Mouse (Mus musculus): Measurements from ENCODE around the gene Map6. TPM values are rescaled to one million over a fixed set of nuclear protein-coding genes. Genes with fewer than 3 reads are reported as not detected.

Map6 gene
- total RNA-seq (2018; cell fraction: chromatin; rRNA removed): 1 to 10 TPM in 16 of 26 experiments, under 1 TPM in 10; 0.20 to 5.1 (median 1.2) TPM
- 1 to 10 TPM in 14 of 26 experiments, under 1 TPM in 12; 0.37 to 2.7 (median 1.3) TPM for total RNA-seq (2018; cell fraction: cytosol; rRNA removed)
- total RNA-seq (2018; cell fraction: nucleus; rRNA removed): 1 to 10 TPM in 15 of 26 experiments, under 1 TPM in 11; 0.21 to 3.5 (median 1.1) TPM
- polyA plus RNA-seq (2018): 0.75 to 3.0 TPM (median 1.8 TPM) in 3 replicates

- H3K36me3 ChIP-seq (ENCODE audit: inconsistent target): no peaks in the 10 kb centered on the region
- 6% methylated on average over 34 of the region's 34 CpGs for WGBS (ENCODE audit: missing documents)
- H3K27ac ChIP-seq: no peak within 1 kb of the TSS
- H3K4me3 ChIP-seq (ENCODE audit: inconsistent target): no peak within 1 kb of the TSS
- H3K79me2 ChIP-seq (ENCODE audit: inconsistent target): no peaks in the 10 kb centered on the region
Measured at GRCm38 (mm10) chr7:99267251-99267896, at the start of gene Map6. TSS of gene Map6 (plus strand) at chr7:99267447.

DNA sequence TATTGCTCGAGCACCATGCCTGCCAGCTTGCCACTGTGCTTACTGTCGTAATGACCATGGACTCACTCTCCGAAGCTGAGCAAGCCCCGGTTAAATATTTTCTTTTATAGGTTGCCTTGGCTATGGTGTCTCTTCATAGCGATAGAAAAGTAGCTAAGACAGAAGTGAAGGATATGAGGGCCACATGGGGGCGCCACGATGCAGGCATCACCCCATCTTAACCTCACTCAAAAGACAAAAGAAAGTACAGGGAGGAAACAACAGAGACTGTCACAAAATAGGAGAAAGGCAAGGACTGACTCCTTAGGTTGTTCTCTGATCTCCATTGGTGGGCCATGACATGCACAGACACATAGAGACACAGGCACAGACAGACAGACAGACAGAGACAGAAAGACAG lies 43.0 kb upstream of the Map6 start:
- Histone ChIP-seq H3K4me3 (ENCODE audit: inconsistent target) (no peak overlapping the region), H3K36me3 (ENCODE audit: inconsistent target) (no peaks in the 10 kb centered on the region), H3K27ac (no peak overlapping the region), H3K79me2 (ENCODE audit: inconsistent target) (no peaks in the 10 kb centered on the region)
- WGBS (ENCODE audit: missing documents): 82% methylated on average over 7 of the region's 7 CpGs

- Histone ChIP-seq H3K79me2 (ENCODE audit: inconsistent target) (no peaks in the 10 kb centered on the region), H3K36me3 (ENCODE audit: inconsistent target) (no peaks in the 10 kb centered on the region), H3K4me3 (ENCODE audit: inconsistent target) (no peak overlapping the region), H3K27ac (no peak overlapping the region)
- WGBS (ENCODE audit: missing documents): 75% methylated on average over 1 of the region's 1 CpGs
Measured at GRCm38 (mm10) chr7:99224648-99225190, 42.5 kb upstream of the Map6 start.

DNA sequence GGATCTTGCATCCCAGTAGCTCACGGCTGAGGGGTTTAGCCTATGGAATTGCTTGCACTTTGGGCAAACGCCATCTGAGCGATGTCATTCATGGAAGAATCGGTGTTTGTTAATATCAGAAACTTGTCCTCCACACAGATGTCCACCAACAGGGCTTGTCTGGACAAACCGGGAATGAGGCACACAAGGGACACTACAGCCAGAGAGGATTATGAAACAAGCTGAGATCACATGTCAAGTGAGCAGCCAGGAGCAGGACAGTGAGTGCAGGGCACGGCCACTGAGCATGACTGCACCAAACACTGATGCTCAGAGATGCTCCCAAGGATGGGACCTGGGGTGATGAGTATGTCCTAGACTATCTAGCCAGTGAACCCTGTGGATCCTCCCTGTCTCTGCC lies 41.8 kb upstream of the Map6 start:
- H3K4me3 ChIP-seq (ENCODE audit: inconsistent target): no peak overlapping the region
- WGBS (ENCODE audit: missing documents): 94% methylated on average over 6 of the region's 6 CpGs
- no peak overlapping the region for H3K27ac ChIP-seq
- H3K79me2 ChIP-seq (ENCODE audit: inconsistent target): no peaks in the 10 kb centered on the region
- no peaks in the 10 kb centered on the region for H3K36me3 ChIP-seq (ENCODE audit: inconsistent target)

GRCm38 (mm10) chr7:99226662-99227061 lies 40.6 kb upstream of the Map6 start:
- 88% methylated on average over 10 of the region's 10 CpGs for WGBS (ENCODE audit: missing documents)

GRCm38 (mm10) chr7:99227267-99227666 lies 40.0 kb upstream of the Map6 start:
- 88% methylated on average over 4 of the region's 4 CpGs for WGBS (ENCODE audit: missing documents)
- H3K79me2 ChIP-seq (ENCODE audit: inconsistent target): no peaks in the 10 kb centered on the region
- H3K36me3 ChIP-seq (ENCODE audit: inconsistent target): no peaks in the 10 kb centered on the region
- H3K4me3 ChIP-seq (ENCODE audit: inconsistent target): no peak overlapping the region
- no peak overlapping the region for H3K27ac ChIP-seq

More at GRCm38 (mm10) chr7:99226662-99227061, 40.6 kb upstream of the Map6 start:
- no peak overlapping the region for H3K4me3 ChIP-seq (ENCODE audit: inconsistent target)
- no peaks in the 10 kb centered on the region for H3K36me3 ChIP-seq (ENCODE audit: inconsistent target)
- H3K27ac ChIP-seq: no peak overlapping the region
- H3K79me2 ChIP-seq (ENCODE audit: inconsistent target): no peaks in the 10 kb centered on the region

DNA sequence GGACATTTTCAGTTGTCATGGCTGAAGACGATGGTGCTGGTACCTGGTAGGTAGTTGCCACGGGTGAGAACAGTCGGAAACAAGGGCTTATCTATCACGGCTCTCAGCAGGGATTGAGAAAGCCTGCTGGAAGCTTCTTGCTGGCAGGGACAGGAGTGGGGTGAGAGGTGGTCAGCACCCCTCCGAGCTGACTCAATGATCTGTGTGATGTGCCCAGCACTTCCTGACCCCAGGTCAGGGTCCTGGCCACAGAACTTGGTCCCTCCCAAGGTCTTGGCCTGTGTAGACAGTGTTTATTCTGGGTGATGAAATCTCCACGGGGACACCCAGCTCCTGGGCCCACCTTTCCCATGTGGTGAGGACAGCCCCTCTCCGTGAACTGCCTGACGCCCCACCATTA lies 38.4 kb upstream of the Map6 start:
- 100% methylated on average over 6 of the region's 8 CpGs for WGBS (ENCODE audit: missing documents)
- Histone ChIP-seq H3K27ac (no peak overlapping the region), H3K4me3 (ENCODE audit: inconsistent target) (no peak overlapping the region)

DNA sequence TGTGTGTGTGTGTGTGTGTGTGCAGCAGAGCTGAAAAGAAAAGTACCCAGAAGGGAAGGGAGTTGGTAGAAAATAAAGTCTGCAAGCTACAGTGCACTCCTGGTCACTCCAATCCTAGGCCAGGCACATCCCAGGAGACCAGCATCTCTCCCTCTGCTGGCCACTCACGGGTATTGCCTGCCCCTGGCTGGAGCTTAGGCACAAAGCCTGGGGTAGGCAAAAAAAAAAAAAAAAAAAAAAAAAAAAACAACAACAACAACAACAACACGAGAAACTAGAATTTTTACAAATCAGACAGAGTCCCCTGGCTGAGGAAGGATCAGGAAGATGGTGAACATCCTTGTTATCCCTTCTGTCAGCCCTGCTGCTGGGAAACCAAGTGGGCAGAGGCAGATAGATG lies 37.8 kb upstream of the Map6 start:
- no peak overlapping the region for H3K4me3 ChIP-seq (ENCODE audit: inconsistent target)
- WGBS (ENCODE audit: missing documents): 0% methylated on average over 1 of the region's 2 CpGs
- H3K36me3 ChIP-seq (ENCODE audit: inconsistent target): no peaks in the 10 kb centered on the region
- no peaks in the 10 kb centered on the region for H3K79me2 ChIP-seq (ENCODE audit: inconsistent target)
- H3K27ac ChIP-seq: no peak overlapping the region

More for the DNA sequence above, 38.4 kb upstream of the Map6 start:
- Histone ChIP-seq H3K36me3 (ENCODE audit: inconsistent target) (no peaks in the 10 kb centered on the region), H3K79me2 (ENCODE audit: inconsistent target) (no peaks in the 10 kb centered on the region)

GRCm38 (mm10) chr7:99230061-99230747 lies 37.0 kb upstream of the Map6 start:
- no peak overlapping the region for H3K27ac ChIP-seq

DNA sequence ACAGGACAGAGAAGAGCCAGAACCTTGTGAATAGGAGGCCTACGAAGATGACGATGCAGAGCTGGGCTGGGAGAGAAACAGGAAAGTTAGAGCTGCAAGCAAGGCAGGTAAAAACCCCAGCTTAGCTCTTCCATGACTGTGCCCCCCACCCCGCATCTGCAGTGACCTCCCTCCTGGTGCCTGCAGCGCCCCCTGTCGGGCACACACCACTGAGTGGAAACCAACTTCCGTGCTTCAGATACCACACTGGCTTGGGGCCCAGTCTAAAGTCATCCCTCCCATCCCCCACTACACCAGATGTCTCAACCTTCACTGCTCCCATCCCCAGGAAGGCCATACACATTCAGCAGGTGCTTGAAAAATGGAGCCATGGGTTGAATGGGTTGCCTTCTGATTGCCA lies 34.7 kb upstream of the Map6 start:
- H3K4me3 ChIP-seq (ENCODE audit: inconsistent target): no peak overlapping the region
- H3K27ac ChIP-seq: no peak overlapping the region
- no peaks in the 10 kb centered on the region for H3K79me2 ChIP-seq (ENCODE audit: inconsistent target)
- 80% methylated on average over 6 of the region's 6 CpGs for WGBS (ENCODE audit: missing documents)
- no peaks in the 10 kb centered on the region for H3K36me3 ChIP-seq (ENCODE audit: inconsistent target)

More at GRCm38 (mm10) chr7:99230061-99230747, 37.0 kb upstream of the Map6 start:
- 89% methylated on average over 7 of the region's 7 CpGs for WGBS (ENCODE audit: missing documents)
- no peaks in the 10 kb centered on the region for H3K79me2 ChIP-seq (ENCODE audit: inconsistent target)
- no peaks in the 10 kb centered on the region for H3K36me3 ChIP-seq (ENCODE audit: inconsistent target)
- H3K4me3 ChIP-seq (ENCODE audit: inconsistent target): no peak overlapping the region

DNA sequence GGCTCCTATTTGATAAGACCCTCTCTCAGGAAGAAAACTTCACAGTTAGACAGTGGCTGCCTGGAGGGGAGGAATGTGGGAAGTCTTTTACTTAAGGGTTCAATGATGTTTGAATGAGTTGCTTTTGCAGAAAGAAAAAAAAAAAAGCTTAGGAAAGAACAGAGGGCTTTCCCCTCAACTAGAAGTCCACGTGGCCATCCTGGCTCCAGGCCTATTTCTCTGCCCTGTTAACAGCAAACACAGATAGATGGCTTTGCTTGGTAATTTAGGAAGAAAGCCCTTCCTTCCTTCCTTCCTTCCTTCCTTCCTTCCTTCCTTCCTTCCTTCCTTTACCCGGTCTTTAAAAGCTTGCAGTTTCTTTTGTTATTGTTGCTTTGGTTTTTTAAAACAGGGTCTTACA lies 32.3 kb upstream of the Map6 start:
- Histone ChIP-seq H3K79me2 (ENCODE audit: inconsistent target) (no peaks in the 10 kb centered on the region), H3K27ac (no peak overlapping the region), H3K36me3 (ENCODE audit: inconsistent target) (no peaks in the 10 kb centered on the region), H3K4me3 (ENCODE audit: inconsistent target) (no peak overlapping the region)
- 45% methylated on average over 1 of the region's 2 CpGs for WGBS (ENCODE audit: missing documents)

DNA sequence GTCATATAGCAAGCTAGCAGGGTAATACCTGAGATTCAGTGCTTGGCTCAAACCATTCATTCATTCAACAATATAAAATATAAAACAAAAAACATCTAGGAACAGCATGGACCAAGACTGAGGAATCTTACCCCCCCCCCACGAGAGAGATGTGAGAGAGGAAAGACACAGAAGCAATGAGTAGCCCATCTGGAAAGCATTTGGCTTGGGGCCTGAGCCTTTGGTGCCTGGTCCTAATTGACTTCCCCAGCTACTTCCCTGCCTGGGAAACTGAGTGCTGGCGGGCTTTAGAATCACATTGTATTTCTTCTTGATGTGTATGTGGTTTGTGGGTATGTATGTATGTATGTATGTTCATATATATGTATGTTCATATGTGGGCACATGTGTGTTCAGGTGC lies 31.6 kb upstream of the Map6 start:
- H3K4me3 ChIP-seq (ENCODE audit: inconsistent target): no peak overlapping the region
- no peaks in the 10 kb centered on the region for H3K36me3 ChIP-seq (ENCODE audit: inconsistent target)

GRCm38 (mm10) chr7:99236888-99237660 lies 30.2 kb upstream of the Map6 start:
- no peak overlapping the region for H3K4me3 ChIP-seq (ENCODE audit: inconsistent target)
- WGBS (ENCODE audit: missing documents): 85% methylated on average over 8 of the region's 8 CpGs
- H3K79me2 ChIP-seq (ENCODE audit: inconsistent target): no peaks in the 10 kb centered on the region

More for the DNA sequence above, 31.6 kb upstream of the Map6 start:
- 85% methylated on average over 2 of the region's 2 CpGs for WGBS (ENCODE audit: missing documents)
- Histone ChIP-seq H3K27ac (no peak overlapping the region), H3K79me2 (ENCODE audit: inconsistent target) (no peaks in the 10 kb centered on the region)

DNA sequence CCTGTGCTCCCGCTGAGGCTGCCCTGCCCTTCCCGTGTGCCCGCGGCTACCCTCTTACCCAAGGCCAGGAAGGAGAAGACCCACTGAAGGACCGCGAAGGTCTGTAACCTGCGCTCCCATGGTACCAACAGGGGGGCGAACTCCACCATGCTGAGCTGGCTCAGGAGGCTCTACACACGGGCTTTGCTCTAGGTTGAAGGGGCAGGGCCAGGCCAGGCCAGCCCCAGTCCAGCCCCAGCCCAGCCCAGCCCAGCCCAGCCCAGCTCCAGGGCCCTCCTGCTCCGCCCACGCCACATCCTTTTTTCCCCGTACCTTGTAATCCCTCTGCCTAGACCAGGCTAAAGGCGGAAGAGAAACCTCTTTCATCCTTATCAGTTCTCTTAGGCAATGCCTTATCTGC lies 28.8 kb upstream of the Map6 start, which contains the start of gene Mogat2:
Mogat2 (minus strand) TSS at position 203 of the 400 bp plus-strand sequence.
- H3K4me3 ChIP-seq (ENCODE audit: inconsistent target): no peak within 1 kb of the TSS

More at GRCm38 (mm10) chr7:99236888-99237660, 30.2 kb upstream of the Map6 start:
- no peaks in the 10 kb centered on the region for H3K36me3 ChIP-seq (ENCODE audit: inconsistent target)
- no peak overlapping the region for H3K27ac ChIP-seq

More for the DNA sequence above, 28.8 kb upstream of the Map6 start, which contains the start of gene Mogat2:
- Histone ChIP-seq H3K27ac (no peak within 1 kb of the TSS), H3K36me3 (ENCODE audit: inconsistent target) (no peaks in the 10 kb centered on the region), H3K79me2 (ENCODE audit: inconsistent target) (no peaks in the 10 kb centered on the region)
- WGBS (ENCODE audit: missing documents): 8% methylated on average over 13 of the region's 13 CpGs

Data from macrophage (primary cell).